Mouse (Mus musculus) stomach, embryonic 15.5 days (tissue): ENCODE results near the gene Mgll. TPM values are rescaled to one million over a fixed set of nuclear protein-coding genes. Genes with fewer than 3 reads are reported as not detected.

ENCODE experiments used
- ATAC-seq: fragments of 200-750 bp; cut with Nextera tagmentation; 2 replicates; pipeline ENCODE4 v1.8.0; 2017; ENCODE audit warnings: low read depth, moderate number of reproducible peaks, moderate TSS enrichment; ENCODE audit not compliant: insufficient read depth, low FRiP score
- H3K27ac ChIP-seq: fragments of 300-500 bp; sonication (generic); 2 replicates; pipeline ENCODE4 v1.5.1; 2015; ENCODE audit warnings: mild to moderate bottlenecking, inconsistent platforms
- H3K27me3 ChIP-seq: fragments of 300-500 bp; sonication (generic); replicated peaks from 2 replicates; pipeline ENCODE4 v1.6.1; 2015; ENCODE audit warnings: inconsistent platforms
- H3K36me3 ChIP-seq: fragments of 300-500 bp; sonication (generic); 2 replicates; pipeline ENCODE4 v1.6.1; 2015; ENCODE audit warnings: inconsistent platforms
- H3K4me1 ChIP-seq: fragments of 300-500 bp; sonication (generic); 2 replicates; pipeline ENCODE4 v1.6.1; 2015; ENCODE audit warnings: inconsistent platforms
- H3K4me2 ChIP-seq: fragments of 300-500 bp; sonication (generic); 2 replicates; pipeline ENCODE4 v1.6.1; 2015; ENCODE audit warnings: mild to moderate bottlenecking, inconsistent platforms
- H3K4me3 ChIP-seq: fragments of 300-500 bp; sonication (generic); replicated peaks from 2 replicates; pipeline ENCODE4 v1.5.1; 2015; ENCODE audit warnings: inconsistent platforms
- H3K9ac ChIP-seq: fragments of 300-500 bp; sonication (generic); 2 replicates; pipeline ENCODE4 v1.6.1; 2015; ENCODE audit warnings: inconsistent platforms
- H3K9me3 ChIP-seq: fragments of 300-500 bp; sonication (generic); 2 replicates; pipeline ENCODE4 v1.6.1; 2016; ENCODE audit warnings: inconsistent platforms
- WGBS: fragments of 180-500 bp; shearing (Covaris S2); methylation state at CpG from one replicate; pipeline ENCODE4 v1.1.7; 2015; 5-methylcytosine and 5-hydroxymethylcytosine counted together
- polyA plus RNA-seq: library from polyadenylated mRNA; unstranded; fragments of >200 nt; fragmentation: Nextera tagmentation; extraction: Ambion mirVana; gene quantifications from 2 replicates; pipeline ENCODE4 v1.2.1, GENCODE M21; 2015

Gene Mgll
- polyA plus RNA-seq, 1 experiment from 2014 or later, result 109 TPM

- H3K4me1 ChIP-seq, result peaks cover 5% of the 10 kb centered on the region; the same call in 1 of the 2 replicates
- no peak overlapping the region for H3K4me3 ChIP-seq
- 48% methylated on average over 3 of the region's 3 CpGs for WGBS
- no peak overlapping the region for H3K4me2 ChIP-seq
- no peaks in the 10 kb centered on the region for H3K9me3 ChIP-seq
- ATAC-seq, result no peak
- peak overlapping the region; percentile 2; the same call in 1 of the 2 replicates for H3K27ac ChIP-seq
- H3K27me3 ChIP-seq, result no peaks in the 10 kb centered on the region
- H3K9ac ChIP-seq, result no peak overlapping the region
- H3K36me3 ChIP-seq, result no peaks in the 10 kb centered on the region
Measured at GRCm38 (mm10) chr6:88721059-88721458, 3.2 kb upstream of the Mgll start.

GRCm38 (mm10) chr6:88722906-88723305 is 1.3 kb upstream of the Mgll start:
- H3K9me3 ChIP-seq, result no peaks in the 10 kb centered on the region
- H3K4me3 ChIP-seq, result no peak overlapping the region
- ATAC-seq, result no peak
- WGBS, result 81% methylated on average over 2 of the region's 2 CpGs
- H3K4me1 ChIP-seq, result peaks cover 14% of the 10 kb centered on the region; the same call in 1 of the 2 replicates
- H3K27me3 ChIP-seq, result no peaks in the 10 kb centered on the region
- no peak overlapping the region for H3K4me2 ChIP-seq
- no peak overlapping the region for H3K9ac ChIP-seq
- H3K36me3 ChIP-seq, result 0 out of 2 replicates have a peak, but pooled peaks cover 1% of the 10 kb centered on the region
- no peak overlapping the region for H3K27ac ChIP-seq

- H3K9me3 ChIP-seq, result no peaks in the 10 kb centered on the region
- peak; percentile 18; the same call in 1 of the 2 replicates for ATAC-seq
- H3K9ac ChIP-seq, result peak overlapping the region; percentile 70; the same call in 1 of the 2 replicates
- H3K4me3 ChIP-seq, result peak overlapping the region; percentile 65
- H3K4me1 ChIP-seq, result peaks cover 14% of the 10 kb centered on the region; the same call in 1 of the 2 replicates
- 29% methylated on average over 14 of the region's 14 CpGs for WGBS
- H3K36me3 ChIP-seq, result 0 out of 2 replicates have a peak, but pooled peaks cover 4% of the 10 kb centered on the region
- no peaks in the 10 kb centered on the region for H3K27me3 ChIP-seq
- peak overlapping the region; percentile 90 for H3K4me2 ChIP-seq
- no peak overlapping the region for H3K27ac ChIP-seq
Measured at GRCm38 (mm10) chr6:88723806-88724312, 353 bp upstream of the Mgll start.

GRCm38 (mm10) chr6:88725590-88725989 is 1.4 kb downstream of the Mgll start:
- 0 out of 2 replicates have a peak, but pooled peaks cover 4% of the 10 kb centered on the region for H3K36me3 ChIP-seq
- WGBS, result 54% methylated on average over 7 of the region's 7 CpGs
- no peak for ATAC-seq
- peaks cover 18% of the 10 kb centered on the region for H3K4me1 ChIP-seq
- peak overlapping the region; percentile 48; the same call in 1 of the 2 replicates for H3K27ac ChIP-seq
- no peaks in the 10 kb centered on the region for H3K27me3 ChIP-seq
- H3K9me3 ChIP-seq, result no peaks in the 10 kb centered on the region
- H3K4me3 ChIP-seq, result peak overlapping the region; percentile 31
- H3K4me2 ChIP-seq, result peak overlapping the region; percentile 90
- H3K9ac ChIP-seq, result no peak overlapping the region

DNA sequence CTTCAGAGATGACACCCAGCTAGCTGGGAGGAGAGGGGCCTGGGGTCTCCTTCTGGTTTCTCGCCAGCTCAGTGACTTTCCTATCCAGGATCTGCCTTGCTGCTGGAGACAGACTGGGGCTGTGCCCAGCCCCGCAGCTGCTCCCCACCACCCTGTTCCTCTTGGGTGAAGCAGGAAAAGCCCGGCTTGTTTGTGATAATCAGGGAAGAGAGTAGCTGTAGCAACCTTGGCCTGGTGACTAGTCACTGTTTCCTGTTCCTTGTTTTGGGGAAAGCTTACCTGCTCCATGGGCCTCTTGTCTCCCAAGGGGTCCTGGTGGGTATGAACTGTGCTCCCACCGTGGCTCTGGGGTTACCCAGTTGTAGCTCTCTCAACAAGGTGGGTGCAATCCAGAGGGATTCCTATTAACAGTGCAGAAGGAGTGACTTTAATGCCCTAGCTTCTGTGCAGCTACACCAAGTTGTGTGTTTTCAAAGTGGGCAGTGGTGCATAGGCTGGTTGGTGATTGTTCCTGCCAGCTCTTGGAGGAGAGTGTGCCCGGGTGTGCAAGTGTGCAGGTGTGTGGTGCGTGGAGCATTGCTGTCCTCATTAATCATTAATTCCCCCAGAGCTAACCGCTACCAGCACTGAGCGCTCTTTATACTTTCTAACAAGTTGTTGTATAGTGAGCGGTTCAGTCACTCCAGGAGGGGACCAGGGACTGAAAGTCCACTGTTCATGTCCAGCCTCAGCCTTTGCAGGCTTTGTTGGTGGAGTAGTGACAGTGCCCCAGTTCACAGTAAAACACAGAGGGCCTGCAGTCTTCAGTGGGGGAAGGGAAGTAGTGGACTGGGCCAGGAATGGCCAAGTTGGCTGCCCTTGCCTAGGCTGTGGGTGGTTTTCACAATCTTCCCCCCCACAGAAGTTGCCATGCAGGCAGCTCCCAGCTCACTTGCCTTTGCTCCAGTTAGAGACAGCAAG is 2.3 kb downstream of the Mgll start:
- Histone ChIP-seq H3K27ac (peak overlapping the region; percentile 48), H3K4me2 (peak overlapping the region; percentile 90), H3K36me3 (0 out of 2 replicates have a peak, but pooled peaks cover 4% of the 10 kb centered on the region), H3K27me3 (no peaks in the 10 kb centered on the region), H3K4me3 (peak overlapping the region; percentile 31), H3K4me1 (peaks cover 19% of the 10 kb centered on the region), H3K9me3 (no peaks in the 10 kb centered on the region), H3K9ac (no peak overlapping the region; the same call in 1 of the 2 replicates)
- no peak for ATAC-seq
- 51% methylated on average over 9 of the region's 9 CpGs for WGBS

DNA sequence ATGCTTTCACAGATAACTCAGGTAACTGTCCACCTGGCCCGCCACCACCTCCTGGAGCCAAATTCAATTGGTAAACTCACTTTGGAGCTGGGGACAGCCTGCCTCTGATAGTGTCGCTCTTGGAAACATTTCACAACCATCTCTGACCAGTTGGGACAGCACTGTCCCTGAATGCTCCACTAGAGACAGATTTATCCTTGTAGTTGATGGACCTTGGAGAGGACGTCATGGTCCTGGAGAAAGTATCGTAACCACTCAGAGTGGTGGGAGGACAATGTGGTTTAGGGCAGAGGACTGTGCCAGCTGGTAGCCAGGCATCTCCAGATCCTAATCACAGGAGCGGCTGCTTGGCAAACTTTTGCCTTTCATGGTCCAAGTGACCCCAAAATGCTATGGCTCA is 3.3 kb downstream of the Mgll start:
- Histone ChIP-seq H3K4me1 (peaks cover 29% of the 10 kb centered on the region), H3K4me2 (peak overlapping the region; percentile 8; the same call in 1 of the 2 replicates), H3K27me3 (no peaks in the 10 kb centered on the region), H3K27ac (no peak overlapping the region), H3K9ac (no peak overlapping the region), H3K4me3 (no peak overlapping the region), H3K36me3 (0 out of 2 replicates have a peak, but pooled peaks cover 4% of the 10 kb centered on the region), H3K9me3 (no peaks in the 10 kb centered on the region)
- WGBS, result 86% methylated on average over 5 of the region's 5 CpGs
- ATAC-seq, result no peak

GRCm38 (mm10) chr6:88728054-88728453 is 3.8 kb downstream of the Mgll start:
- Histone ChIP-seq H3K27me3 (no peaks in the 10 kb centered on the region), H3K27ac (no peak overlapping the region)
- WGBS, result 79% methylated on average over 7 of the region's 7 CpGs

GRCm38 (mm10) chr6:88728515-88728914 is 4.3 kb downstream of the Mgll start:
- peaks cover 37% of the 10 kb centered on the region for H3K4me1 ChIP-seq
- H3K27me3 ChIP-seq, result no peaks in the 10 kb centered on the region
- no peak overlapping the region for H3K4me2 ChIP-seq
- WGBS, result 87% methylated on average over 5 of the region's 5 CpGs
- H3K9ac ChIP-seq, result no peak overlapping the region
- 0 out of 2 replicates have a peak, but pooled peaks cover 4% of the 10 kb centered on the region for H3K36me3 ChIP-seq
- no peak overlapping the region for H3K27ac ChIP-seq
- H3K4me3 ChIP-seq, result no peak overlapping the region
- ATAC-seq, result no peak
- H3K9me3 ChIP-seq, result no peaks in the 10 kb centered on the region

More at GRCm38 (mm10) chr6:88728054-88728453, 3.8 kb downstream of the Mgll start:
- Histone ChIP-seq H3K9me3 (no peaks in the 10 kb centered on the region), H3K4me1 (peaks cover 33% of the 10 kb centered on the region), H3K4me2 (no peak overlapping the region), H3K4me3 (no peak overlapping the region), H3K36me3 (0 out of 2 replicates have a peak, but pooled peaks cover 4% of the 10 kb centered on the region), H3K9ac (no peak overlapping the region)
- ATAC-seq, result no peak

GRCm38 (mm10) chr6:88731211-88731751 is 7.1 kb downstream of the Mgll start:
- no peak overlapping the region for H3K4me3 ChIP-seq
- H3K36me3 ChIP-seq, result 0 out of 2 replicates have a peak, but pooled peaks cover 13% of the 10 kb centered on the region
- H3K27me3 ChIP-seq, result no peaks in the 10 kb centered on the region
- no peaks in the 10 kb centered on the region for H3K9me3 ChIP-seq
- H3K27ac ChIP-seq, result no peak overlapping the region
- H3K4me1 ChIP-seq, result peaks cover 38% of the 10 kb centered on the region
- H3K9ac ChIP-seq, result no peak overlapping the region
- H3K4me2 ChIP-seq, result no peak overlapping the region
- WGBS, result 75% methylated on average over 11 of the region's 11 CpGs
- ATAC-seq, result peak; percentile 93

GRCm38 (mm10) chr6:88731991-88732390 is 7.8 kb downstream of the Mgll start:
- Histone ChIP-seq H3K36me3 (0 out of 2 replicates have a peak, but pooled peaks cover 13% of the 10 kb centered on the region), H3K4me2 (no peak overlapping the region), H3K27me3 (no peaks in the 10 kb centered on the region), H3K4me3 (no peak overlapping the region), H3K9me3 (no peaks in the 10 kb centered on the region), H3K9ac (no peak overlapping the region), H3K4me1 (peaks cover 37% of the 10 kb centered on the region), H3K27ac (no peak overlapping the region)
- 83% methylated on average over 3 of the region's 3 CpGs for WGBS
- no peak for ATAC-seq

GRCm38 (mm10) chr6:88732643-88733613 is 8.7 kb downstream of the Mgll start:
- Histone ChIP-seq H3K9me3 (no peaks in the 10 kb centered on the region), H3K4me3 (no peak overlapping the region), H3K36me3 (0 out of 2 replicates have a peak, but pooled peaks cover 12% of the 10 kb centered on the region), H3K4me1 (peaks cover 45% of the 10 kb centered on the region), H3K27ac (no peak overlapping the region), H3K27me3 (no peaks in the 10 kb centered on the region), H3K9ac (no peak overlapping the region), H3K4me2 (no peak overlapping the region; the same call in 1 of the 2 replicates)
- no peak for ATAC-seq
- 65% methylated on average over 17 of the region's 17 CpGs for WGBS
